Mouse (Mus musculus): ENCODE data around the gene Mtx3.

Gene Mtx3

GRCm38 (mm10) chr13:92882986-92883720 lies 38.6 kb downstream of the Mtx3 start:
- no peak for DNase-seq (ENCODE audit: extremely low spot score)

DNA sequence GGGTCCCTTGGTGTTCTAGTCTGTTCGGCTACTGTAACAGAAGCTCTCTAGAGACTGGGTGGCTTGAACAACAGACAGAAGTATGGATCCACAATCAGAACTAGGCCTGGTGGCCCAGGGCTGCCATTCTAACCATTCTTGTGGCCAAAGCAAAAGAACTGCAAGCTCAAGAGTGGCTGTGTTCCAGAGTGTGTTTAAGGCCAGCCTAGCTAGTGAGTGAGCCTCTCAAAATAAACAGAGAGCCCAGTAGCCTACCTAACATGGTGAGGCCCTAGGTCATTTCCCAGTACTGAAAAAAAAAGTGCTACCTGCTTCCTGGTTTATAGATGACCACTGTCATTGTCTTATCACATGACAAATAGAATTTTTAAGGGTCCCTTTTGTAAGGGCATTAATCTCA lies 39.6 kb downstream of the Mtx3 start:
- DNase-seq (ENCODE audit: extremely low spot score): no peak

DNA sequence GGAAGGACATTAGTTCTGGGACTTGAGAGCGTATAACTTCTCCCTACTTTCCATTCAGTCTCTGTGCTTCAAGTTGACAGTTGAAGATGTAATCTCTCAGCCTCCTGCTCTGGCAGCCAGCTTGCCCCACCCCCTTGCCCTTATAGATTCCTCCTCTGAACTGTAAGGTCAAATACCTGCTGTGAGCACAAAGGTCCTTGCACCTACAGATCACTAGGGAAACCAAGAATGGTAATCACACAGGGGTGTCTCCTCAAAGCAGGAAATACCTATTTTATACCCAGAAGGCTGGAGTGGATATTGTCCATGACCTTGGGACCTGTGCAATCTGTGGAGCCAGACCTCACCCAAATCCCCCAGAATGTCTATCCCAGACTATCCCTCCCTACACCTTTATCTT lies 40.4 kb downstream of the Mtx3 start:
- DNase-seq (ENCODE audit: extremely low spot score): no peak

DNA sequence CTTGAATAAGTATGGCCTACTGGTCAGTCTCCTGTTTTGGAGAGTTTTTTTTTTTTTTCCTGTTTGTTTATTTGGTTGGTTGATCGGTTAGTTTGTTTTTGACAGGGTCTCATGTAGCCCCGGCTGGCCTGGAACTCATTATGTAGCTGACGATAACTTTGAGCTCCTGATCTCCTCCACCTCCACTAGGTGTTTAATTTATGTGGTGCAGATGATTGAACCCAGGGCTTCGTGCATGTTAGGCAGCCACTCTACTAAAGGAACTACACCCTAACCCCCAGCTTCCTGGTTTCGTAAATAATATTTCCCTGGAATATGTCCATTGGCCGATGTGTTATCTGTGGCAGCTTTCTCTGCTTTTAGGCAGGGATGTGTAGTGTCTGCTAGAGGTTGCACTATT lies 54.5 kb downstream of the Mtx3 start:
- no peak for DNase-seq (ENCODE audit: extremely low spot score)

DNA sequence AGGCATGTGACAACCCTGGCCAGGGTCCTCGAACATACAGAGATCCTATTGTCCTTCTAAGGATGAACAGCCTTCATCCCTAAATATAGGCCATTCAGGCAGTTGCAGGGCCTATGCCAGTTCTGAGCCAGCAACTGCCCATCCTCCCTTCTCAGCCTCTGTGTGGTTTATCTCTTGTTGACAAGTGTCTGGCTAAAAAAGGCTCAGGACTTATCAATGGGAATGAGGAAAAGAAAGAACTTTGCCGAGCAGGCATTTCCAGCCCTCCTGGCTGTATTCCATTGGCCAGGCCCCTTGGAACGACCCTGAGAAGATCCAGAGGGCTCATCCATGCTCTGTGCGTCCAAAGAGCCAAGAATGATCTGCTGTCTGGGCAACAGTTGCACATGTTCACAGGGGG lies 58.7 kb downstream of the Mtx3 start:
- DNase-seq (ENCODE audit: extremely low spot score): no peak

GRCm38 (mm10) chr13:92905944-92906343 lies 61.4 kb downstream of the Mtx3 start:
- no peak for DNase-seq (ENCODE audit: extremely low spot score)

GRCm38 (mm10) chr13:92907366-92907765 lies 62.8 kb downstream of the Mtx3 start:
- no peak for DNase-seq (ENCODE audit: extremely low spot score)
